Mouse (Mus musculus): ENCODE results near the gene Capn9.

Capn9 gene

GRCm38 (mm10) chr8:124635247-124635502 is 59.3 kb downstream of the Capn9 start:
- DNase-seq (ENCODE audit: extremely low read depth, low read depth), result no peak

- DNase-seq (ENCODE audit: extremely low read depth, low read depth), result no peak
Observed at GRCm38 (mm10) chr8:124641599-124641998, 65.7 kb downstream of the Capn9 start.

GRCm38 (mm10) chr8:124643540-124644339 is 67.8 kb downstream of the Capn9 start:
- DNase-seq (ENCODE audit: extremely low read depth, low read depth), result no peak

GRCm38 (mm10) chr8:124648311-124648710 is 72.4 kb downstream of the Capn9 start:
- no peak for DNase-seq (ENCODE audit: extremely low read depth, low read depth)

- no peak for DNase-seq (ENCODE audit: extremely low read depth, low read depth)
Observed at GRCm38 (mm10) chr8:124651776-124652175, 75.9 kb downstream of the Capn9 start.

- DNase-seq (ENCODE audit: extremely low read depth, low read depth), result no peak
Observed at GRCm38 (mm10) chr8:124652546-124652945, 76.6 kb downstream of the Capn9 start.

- DNase-seq (ENCODE audit: extremely low read depth, low read depth), result no peak
Observed at GRCm38 (mm10) chr8:124653568-124654475, 77.9 kb downstream of the Capn9 start.

- peak; percentile 72 for DNase-seq (ENCODE audit: extremely low read depth, low read depth)
Observed at GRCm38 (mm10) chr8:124657961-124658360, 82.0 kb downstream of the Capn9 start.

- peak; percentile 56 for DNase-seq (ENCODE audit: extremely low read depth, low read depth)
Observed at GRCm38 (mm10) chr8:124658415-124658814, 82.5 kb downstream of the Capn9 start.

GRCm38 (mm10) chr8:124661781-124662180 is 85.9 kb downstream of the Capn9 start:
- DNase-seq (ENCODE audit: extremely low read depth, low read depth), result no peak

GRCm38 (mm10) chr8:124662446-124663111 is 86.7 kb downstream of the Capn9 start:
- DNase-seq (ENCODE audit: extremely low read depth, low read depth), result peak; percentile 12

GRCm38 (mm10) chr8:124663112-124663873 is 87.4 kb downstream of the Capn9 start, which contains the start of gene 2310022B05Rik:
Gene 2310022B05Rik, minus strand, starts transcription at chr8:124663369.
- DNase-seq (ENCODE audit: extremely low read depth, low read depth), result peak; percentile 30

- DNase-seq (ENCODE audit: extremely low read depth, low read depth), result no peak
Observed at GRCm38 (mm10) chr8:124663874-124664230, 87.9 kb downstream of the Capn9 start.

- no peak for DNase-seq (ENCODE audit: extremely low read depth, low read depth)
Observed at GRCm38 (mm10) chr8:124664414-124664813, 88.5 kb downstream of the Capn9 start.
